Mouse (Mus musculus): Measurements from ENCODE around the gene Wdr83os. TPM values are rescaled to one million over a fixed set of nuclear protein-coding genes. Genes with fewer than 3 reads are reported as not detected.
"Not testable (repeated sequence)": the region's sequence is repeated elsewhere in the genome, so short reads cannot be mapped to it uniquely, and the experiment has no call there.

The Wdr83os gene
- polyA plus RNA-seq, 1 experiment from 2014 or later: 141 TPM

DNA sequence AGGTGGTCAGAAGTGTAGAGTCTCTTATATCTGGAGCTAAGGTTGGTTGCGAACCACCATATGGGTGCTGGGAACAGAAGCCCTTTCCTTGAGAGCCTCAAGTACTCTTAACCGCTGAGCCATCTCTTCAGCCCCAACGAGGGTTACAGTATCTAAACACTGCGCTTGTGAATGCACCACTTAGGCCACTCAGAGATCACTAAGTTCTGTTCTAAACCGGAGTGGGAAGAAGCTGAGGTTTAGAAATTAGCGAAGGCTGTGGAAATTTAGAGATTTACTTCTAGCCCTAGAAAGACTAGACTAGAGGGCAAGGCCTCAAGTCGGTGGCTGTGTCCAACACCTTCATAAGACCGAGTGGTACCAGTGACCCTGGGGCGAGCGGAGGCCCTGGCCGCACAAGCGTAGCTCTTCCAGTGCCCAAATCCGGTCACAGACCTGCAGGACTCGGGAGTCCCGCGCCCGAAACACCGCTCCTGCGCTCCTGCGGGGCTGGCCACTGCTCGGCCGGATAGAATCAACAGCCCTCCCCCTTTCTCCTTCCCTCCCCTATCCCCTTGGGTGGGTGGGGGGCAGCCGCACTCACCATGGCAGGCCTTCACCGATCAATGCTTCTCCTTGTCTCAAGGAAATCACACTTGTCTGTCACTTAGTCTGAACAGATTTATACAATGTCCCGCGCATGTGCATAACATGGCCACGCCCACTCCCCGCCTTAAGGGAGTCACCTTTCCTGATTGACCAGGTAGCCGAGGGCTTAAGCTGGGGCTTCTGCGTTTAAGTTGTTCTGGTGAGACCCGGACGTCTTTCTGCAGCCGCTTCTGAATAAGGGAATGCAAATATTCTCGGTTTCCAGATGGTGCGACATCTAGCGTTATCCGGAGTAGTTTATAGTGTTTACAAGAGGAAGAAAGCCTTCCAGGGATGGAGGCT lies 38.8 kb downstream of the Wdr83os start:
- ATAC-seq (ENCODE audit: low FRiP score, low TSS enrichment): peak; percentile 78; the same call in 1 of the 2 replicates
- 8% methylated on average over 37 of the region's 37 CpGs for WGBS
- no peaks in the 10 kb centered on the region for H3K36me3 ChIP-seq (ENCODE audit: control insufficient read depth, insufficient read depth, low read length)

DNA sequence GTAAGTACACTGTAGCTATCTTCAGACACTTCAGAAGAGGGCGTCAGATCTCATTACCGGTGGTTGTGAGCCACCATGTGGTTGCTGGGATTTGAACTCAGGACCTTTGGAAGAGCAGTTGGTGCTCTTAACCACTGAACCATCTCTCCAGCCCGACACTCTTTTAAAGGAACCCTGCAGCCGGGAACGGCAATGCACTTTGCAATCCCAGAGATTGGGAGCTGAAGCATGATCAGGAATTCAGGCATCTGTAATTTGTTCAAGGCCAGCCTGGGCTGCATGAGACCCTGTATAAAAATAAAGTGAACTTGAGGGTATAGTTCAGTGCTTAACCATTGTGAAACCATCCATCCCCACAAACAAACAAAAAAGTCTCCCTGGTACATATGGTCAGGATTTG lies 39.7 kb downstream of the Wdr83os start:
- not testable (repeated sequence) for ATAC-seq (ENCODE audit: low FRiP score, low TSS enrichment); DNase-seq; H3K9me3 ChIP-seq (ENCODE audit: control insufficient read depth, low read length); H3K4me3 ChIP-seq (replicated peaks; ENCODE audit: low read depth, low read length); H3K9ac ChIP-seq (replicated peaks; ENCODE audit: low read length); H3K27ac ChIP-seq (replicated peaks; ENCODE audit: low read depth, low read length); H3K4me1 ChIP-seq (ENCODE audit: control insufficient read depth, insufficient read depth, low read length); H3K4me2 ChIP-seq (ENCODE audit: low read length); H3K36me3 ChIP-seq (ENCODE audit: control insufficient read depth, insufficient read depth, low read length); H3K27me3 ChIP-seq (ENCODE audit: control insufficient read depth, insufficient read depth, low read length)
- 79% methylated on average over 5 of the region's 5 CpGs for WGBS

More for the DNA sequence above, 38.8 kb downstream of the Wdr83os start:
- Histone ChIP-seq H3K4me1 (ENCODE audit: control insufficient read depth, insufficient read depth, low read length) (no peaks in the 10 kb centered on the region), H3K27ac (replicated peaks; ENCODE audit: low read depth, low read length) (peak overlapping the region; percentile 63), H3K27me3 (ENCODE audit: control insufficient read depth, insufficient read depth, low read length) (no peaks in the 10 kb centered on the region), H3K9ac (replicated peaks; ENCODE audit: low read length) (peak overlapping the region; percentile 64), H3K4me2 (ENCODE audit: low read length) (peak overlapping the region; percentile 74), H3K4me3 (replicated peaks; ENCODE audit: low read depth, low read length) (peak overlapping the region; percentile 54), H3K9me3 (ENCODE audit: control insufficient read depth, low read length) (no peaks in the 10 kb centered on the region)
- DNase-seq: peak; percentile 93

DNA sequence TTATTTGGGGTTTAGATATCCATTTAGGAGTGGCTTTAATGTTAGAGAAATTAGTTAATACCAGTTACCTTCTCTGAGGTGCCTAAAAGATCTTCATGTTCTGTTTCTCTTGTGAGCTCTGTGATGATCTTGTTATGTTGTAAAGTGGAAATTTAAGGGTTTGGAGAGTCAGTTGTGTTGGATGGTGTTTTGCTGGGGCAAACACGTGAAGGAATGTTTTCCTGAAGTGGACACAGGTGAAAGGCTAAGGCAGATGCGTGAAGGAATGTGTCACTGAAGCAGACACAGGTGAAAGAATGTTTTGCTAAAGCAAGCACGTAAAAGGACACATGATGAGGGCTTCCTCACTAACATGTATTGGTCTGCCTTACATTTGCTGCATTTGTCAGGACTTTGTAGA lies 42.5 kb downstream of the Wdr83os start, which contains the start of gene Zfp791:
Gene Zfp791 (minus strand): TSS at position 101 of the 400 bp plus-strand sequence.
- H3K36me3 ChIP-seq (ENCODE audit: control insufficient read depth, insufficient read depth, low read length): no peaks in the 10 kb centered on the region
- 83% methylated on average over 3 of the region's 3 CpGs for WGBS
- ATAC-seq (ENCODE audit: low FRiP score, low TSS enrichment): no peak
- H3K27me3 ChIP-seq (ENCODE audit: control insufficient read depth, insufficient read depth, low read length): no peaks in the 10 kb centered on the region
- H3K4me3 ChIP-seq (replicated peaks; ENCODE audit: low read depth, low read length): no peak within 1 kb of the TSS
- H3K9me3 ChIP-seq (ENCODE audit: control insufficient read depth, low read length): no peaks in the 10 kb centered on the region
- H3K27ac ChIP-seq (replicated peaks; ENCODE audit: low read depth, low read length): no peak within 1 kb of the TSS
- no peaks in the 10 kb centered on the region for H3K4me1 ChIP-seq (ENCODE audit: control insufficient read depth, insufficient read depth, low read length)
- H3K4me2 ChIP-seq (ENCODE audit: low read length): no peak within 1 kb of the TSS
- no peak within 1 kb of the TSS for H3K9ac ChIP-seq (replicated peaks; ENCODE audit: low read length)
- no peak for DNase-seq

DNA sequence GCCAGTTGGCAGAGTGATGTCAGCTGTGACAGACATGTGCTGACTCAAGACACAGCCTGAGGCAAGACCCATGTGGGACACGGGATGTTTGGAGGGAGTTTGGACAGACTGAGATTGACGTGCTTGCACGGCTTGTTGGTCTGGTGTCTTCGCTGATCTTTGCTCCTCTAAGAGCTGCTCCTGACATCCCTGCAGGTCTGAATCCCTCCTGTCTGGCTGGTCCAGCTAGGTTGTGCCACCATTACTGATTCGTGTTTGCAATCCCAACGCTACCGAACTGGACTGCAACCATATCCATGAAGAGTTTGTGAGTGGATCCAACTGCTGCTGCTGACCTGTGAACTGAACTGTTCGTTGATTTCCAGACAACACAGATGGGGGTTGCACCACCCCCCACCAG lies 43.2 kb downstream of the Wdr83os start:
- no peaks in the 10 kb centered on the region for H3K4me1 ChIP-seq (ENCODE audit: control insufficient read depth, insufficient read depth, low read length)
- no peaks in the 10 kb centered on the region for H3K36me3 ChIP-seq (ENCODE audit: control insufficient read depth, insufficient read depth, low read length)
- no peak overlapping the region for H3K9ac ChIP-seq (replicated peaks; ENCODE audit: low read length)
- H3K9me3 ChIP-seq (ENCODE audit: control insufficient read depth, low read length): no peaks in the 10 kb centered on the region
- no peak for DNase-seq
- H3K27me3 ChIP-seq (ENCODE audit: control insufficient read depth, insufficient read depth, low read length): no peaks in the 10 kb centered on the region
- H3K27ac ChIP-seq (replicated peaks; ENCODE audit: low read depth, low read length): no peak overlapping the region
- no peak overlapping the region for H3K4me2 ChIP-seq (ENCODE audit: low read length)
- no peak for ATAC-seq (ENCODE audit: low FRiP score, low TSS enrichment)
- no peak overlapping the region for H3K4me3 ChIP-seq (replicated peaks; ENCODE audit: low read depth, low read length)
- 93% methylated on average over 8 of the region's 8 CpGs for WGBS

Small RNA genes lying within 50 kb of the gene (microRNA-seq; reads per million reads assigned to microRNA genes)
- gene Gm23388: 0.88 reads per million
- 2.4 reads per million, percentile 15 among the genes with 10 or more reads in this experiment for gene Mir7070

Other genes starting within 250 kb of the Wdr83os start
- 32.7 and 35.8 TPM in 2 replicates for gene Gadd45gip1, start 249.2 kb upstream of the Wdr83os start, polyA plus RNA-seq (2014; fragmentation: Nextera tagmentation; extraction: Ambion mirVana)
- 83.4 and 84.3 TPM in 2 replicates for gene Rad23a, start 240.1 kb upstream of the Wdr83os start, polyA plus RNA-seq (2014; fragmentation: Nextera tagmentation; extraction: Ambion mirVana)
- gene Calr, start 233.8 kb upstream of the Wdr83os start, polyA plus RNA-seq (2014; fragmentation: Nextera tagmentation; extraction: Ambion mirVana): 434 and 525 TPM in 2 replicates
- 95.6 and 111 TPM in 2 replicates for gene Farsa, start 223.8 kb upstream of the Wdr83os start, polyA plus RNA-seq (2014; fragmentation: Nextera tagmentation; extraction: Ambion mirVana)
- gene Syce2, start 208.6 kb upstream of the Wdr83os start, polyA plus RNA-seq (2014; fragmentation: Nextera tagmentation; extraction: Ambion mirVana): 17.4 and 27.4 TPM in 2 replicates
- 22.4 and 25.9 TPM in 2 replicates for gene Gcdh, start 186.8 kb upstream of the Wdr83os start, polyA plus RNA-seq (2014; fragmentation: Nextera tagmentation; extraction: Ambion mirVana)
- gene Klf1, start 178.8 kb upstream of the Wdr83os start, polyA plus RNA-seq (2014; fragmentation: Nextera tagmentation; extraction: Ambion mirVana): 0.19 and 0.63 TPM in 2 replicates
- 4.0 and 5.4 TPM in 2 replicates for gene Dnase2a, start 172.2 kb upstream of the Wdr83os start, polyA plus RNA-seq (2014; fragmentation: Nextera tagmentation; extraction: Ambion mirVana)
- 69.5 and 69.9 TPM in 2 replicates for gene Mast1, start 143.4 kb upstream of the Wdr83os start, polyA plus RNA-seq (2014; fragmentation: Nextera tagmentation; extraction: Ambion mirVana)
- 0.99 and 1.4 TPM in 2 replicates for gene Rtbdn, start 133.7 kb upstream of the Wdr83os start, polyA plus RNA-seq (2014; fragmentation: Nextera tagmentation; extraction: Ambion mirVana)
- gene Gm49661, start 111.3 kb upstream of the Wdr83os start, polyA plus RNA-seq (2014; fragmentation: Nextera tagmentation; extraction: Ambion mirVana): not detected in 2 replicates
- gene Prdx2, start 111.2 kb upstream of the Wdr83os start, polyA plus RNA-seq (2014; fragmentation: Nextera tagmentation; extraction: Ambion mirVana): 1,531 and 1,588 TPM in 2 replicates
- 51.7 and 54.4 TPM in 2 replicates for gene Rnaseh2a, start 111.0 kb upstream of the Wdr83os start, polyA plus RNA-seq (2014; fragmentation: Nextera tagmentation; extraction: Ambion mirVana)
- gene Junb, start 102.0 kb upstream of the Wdr83os start, polyA plus RNA-seq (2014; fragmentation: Nextera tagmentation; extraction: Ambion mirVana): 4.3 and 5.7 TPM in 2 replicates
- gene Hook2, start 90.1 kb upstream of the Wdr83os start, polyA plus RNA-seq (2014; fragmentation: Nextera tagmentation; extraction: Ambion mirVana): 25.8 and 31.4 TPM in 2 replicates
- not detected in 2 replicates for gene Best2, start 66.2 kb upstream of the Wdr83os start, polyA plus RNA-seq (2014; fragmentation: Nextera tagmentation; extraction: Ambion mirVana)
- gene Asna1, start 55.5 kb upstream of the Wdr83os start, polyA plus RNA-seq (2014; fragmentation: Nextera tagmentation; extraction: Ambion mirVana): 130 and 155 TPM in 2 replicates
- gene Trir, start 53.9 kb upstream of the Wdr83os start, polyA plus RNA-seq (2014; fragmentation: Nextera tagmentation; extraction: Ambion mirVana): 157 and 191 TPM in 2 replicates
- gene Tnpo2, start 43.8 kb upstream of the Wdr83os start, polyA plus RNA-seq (2014; fragmentation: Nextera tagmentation; extraction: Ambion mirVana): 32.0 and 41.0 TPM in 2 replicates
- 65.0 and 80.9 TPM in 2 replicates for gene Fbxw9, start 20.7 kb upstream of the Wdr83os start, polyA plus RNA-seq (2014; fragmentation: Nextera tagmentation; extraction: Ambion mirVana)
- gene Gm5741, start 12.8 kb upstream of the Wdr83os start, polyA plus RNA-seq (2014; fragmentation: Nextera tagmentation; extraction: Ambion mirVana): 1.7 TPM in 1 of 2 replicates, not detected in the other
- gene Dhps, start 9.0 kb upstream of the Wdr83os start, polyA plus RNA-seq (2014; fragmentation: Nextera tagmentation; extraction: Ambion mirVana): 88.8 and 95.8 TPM in 2 replicates
- 53.9 and 58.2 TPM in 2 replicates for gene Wdr83, start 566 bp downstream of the Wdr83os start, polyA plus RNA-seq (2014; fragmentation: Nextera tagmentation; extraction: Ambion mirVana)
- gene Man2b1, start 2.5 kb downstream of the Wdr83os start, polyA plus RNA-seq (2014; fragmentation: Nextera tagmentation; extraction: Ambion mirVana): 13.3 and 17.2 TPM in 2 replicates
- 3.0 and 4.0 TPM in 2 replicates for gene Zfp791, start 42.4 kb downstream of the Wdr83os start, polyA plus RNA-seq (2014; fragmentation: Nextera tagmentation; extraction: Ambion mirVana)
- gene Cks1brt, start 71.2 kb downstream of the Wdr83os start, polyA plus RNA-seq (2014; fragmentation: Nextera tagmentation; extraction: Ambion mirVana): not detected in 2 replicates
- not detected in 2 replicates for gene Olfr371, start 145.2 kb downstream of the Wdr83os start, polyA plus RNA-seq (2014; fragmentation: Nextera tagmentation; extraction: Ambion mirVana)
- 77.0 and 77.5 TPM in 2 replicates for gene Orc6, start 218.9 kb downstream of the Wdr83os start, polyA plus RNA-seq (2014; fragmentation: Nextera tagmentation; extraction: Ambion mirVana)
- gene Vps35, start 219.1 kb downstream of the Wdr83os start, polyA plus RNA-seq (2014; fragmentation: Nextera tagmentation; extraction: Ambion mirVana): 155 and 182 TPM in 2 replicates

Data from midbrain, embryonic 14.5 days (tissue).